Mouse (Mus musculus) heart, postnatal 25 days (tissue): ENCODE data around the gene Robo4. TPM values are rescaled to one million over a fixed set of nuclear protein-coding genes. Genes with fewer than 3 reads are reported as not detected.
A peak's percentile ranks its signal among the peaks of the same experiment; 100 is the strongest.

ENCODE experiments used
- DNase-seq: peaks from one replicate; pipeline ENCODE4 v3.0.0; 2022; ENCODE audit warnings: low spot score
- intact Hi-C: fragments of 180-260 bp; cut with DNase I; formaldehyde crosslinking; loops from one replicate; pipeline ENCODE4 v1.15.1; 2025
- total RNA-seq, 2 experiments: library from RNA; stranded (reverse); gene quantifications; 2 replicates each; pipeline ENCODE4 v1.2.3; 2021

Gene Robo4
- total RNA-seq = 10 to 100 TPM; 29.7 to 30.1 TPM

- intact Hi-C loops = loop anchor here (5.0 kb wide), 1 partner anchor 35 kb away; the partner anchor contains the start of gene Hepacam
- peak; percentile 42 for DNase-seq
Measured at GRCm38 (mm10) chr9:37401802-37402201, at the start of gene Robo4. Gene Robo4, plus strand, starts transcription at chr9:37401897.

GRCm38 (mm10) chr9:37354485-37354884, 47.2 kb upstream of the Robo4 start:
- intact Hi-C loops = no loop called here

GRCm38 (mm10) chr9:37358713-37359330, 42.9 kb upstream of the Robo4 start:
- intact Hi-C loops = no loop called here
- DNase-seq = no peak

More at GRCm38 (mm10) chr9:37354485-37354884, 47.2 kb upstream of the Robo4 start:
- DNase-seq = no peak

- intact Hi-C loops = no loop called here
- no peak for DNase-seq
Measured at GRCm38 (mm10) chr9:37359331-37360220, 42.1 kb upstream of the Robo4 start.

- DNase-seq = no peak
- intact Hi-C loops = no loop called here
Measured at GRCm38 (mm10) chr9:37362084-37362483, 39.6 kb upstream of the Robo4 start.

- intact Hi-C loops = no loop called here
- DNase-seq = no peak
Measured at GRCm38 (mm10) chr9:37362881-37363280, 38.8 kb upstream of the Robo4 start.

GRCm38 (mm10) chr9:37363551-37363950, 38.1 kb upstream of the Robo4 start:
- intact Hi-C loops = no loop called here

GRCm38 (mm10) chr9:37364392-37364791, 37.3 kb upstream of the Robo4 start:
- intact Hi-C loops = no loop called here
- DNase-seq = no peak

More at GRCm38 (mm10) chr9:37363551-37363950, 38.1 kb upstream of the Robo4 start:
- no peak for DNase-seq

GRCm38 (mm10) chr9:37365706-37366105, 36.0 kb upstream of the Robo4 start:
- DNase-seq = no peak
- intact Hi-C loops = loop anchor here (5.0 kb wide), 1 partner anchor 37 kb away; the partner anchor contains the start of gene Robo4

- intact Hi-C loops = loop anchor here (5.0 kb wide), 1 partner anchor 35 kb away; the partner anchor contains the start of gene Robo4
Measured at GRCm38 (mm10) chr9:37367301-37368080, 34.2 kb upstream of the Robo4 start, which contains the start of gene Hepacam. Gene Hepacam, plus strand, starts transcription at chr9:37367351.

GRCm38 (mm10) chr9:37368081-37368830, 33.4 kb upstream of the Robo4 start:
- intact Hi-C loops = loop anchor here (5.0 kb wide), 1 partner anchor 34 kb away; the partner anchor contains the start of gene Robo4
- DNase-seq = no peak

More at GRCm38 (mm10) chr9:37367301-37368080, 34.2 kb upstream of the Robo4 start, which contains the start of gene Hepacam:
- DNase-seq = no peak

GRCm38 (mm10) chr9:37368860-37369259, 32.8 kb upstream of the Robo4 start:
- peak; percentile 38 for DNase-seq
- intact Hi-C loops = loop anchor here (5.0 kb wide), 1 partner anchor 33 kb away; the partner anchor contains the start of gene Robo4

- DNase-seq = no peak
- intact Hi-C loops = no loop called here
Measured at GRCm38 (mm10) chr9:37371232-37371801, 30.4 kb upstream of the Robo4 start.

- intact Hi-C loops = no loop called here
- DNase-seq = no peak
Measured at GRCm38 (mm10) chr9:37375718-37376117, 26.0 kb upstream of the Robo4 start.

GRCm38 (mm10) chr9:37383161-37383560, 18.5 kb upstream of the Robo4 start:
- intact Hi-C loops = no loop called here

GRCm38 (mm10) chr9:37384284-37385182, 17.2 kb upstream of the Robo4 start:
- DNase-seq = peak; percentile 9
- intact Hi-C loops = loop anchor here (2.0 kb wide), 1 partner anchor 20 kb away; no protein-coding TSS in a partner anchor

More at GRCm38 (mm10) chr9:37383161-37383560, 18.5 kb upstream of the Robo4 start:
- DNase-seq = no peak

GRCm38 (mm10) chr9:37390891-37391290, 10.8 kb upstream of the Robo4 start:
- intact Hi-C loops = no loop called here

GRCm38 (mm10) chr9:37392071-37392470, 9.6 kb upstream of the Robo4 start:
- no peak for DNase-seq
- intact Hi-C loops = no loop called here

More at GRCm38 (mm10) chr9:37390891-37391290, 10.8 kb upstream of the Robo4 start:
- DNase-seq = no peak
